Mouse (Mus musculus) forebrain, embryonic 14.5 days (tissue): ENCODE measurements at regions not wholly inside any gene's neighbourhood (a gene's known extent, or its start where the extent isn't known, plus 50 kb on each side); places are given as distances from the start of the nearest gene placed in this dataset.
A peak's percentile ranks its signal among the peaks of the same experiment; 100 is the strongest.

ENCODE experiments used
- ATAC-seq: fragments of 200-750 bp; cut with Nextera tagmentation; 2 replicates; pipeline ENCODE4 v1.8.0; 2017; ENCODE audit warnings: mild to moderate bottlenecking, moderate library complexity
- DNase-seq: peaks from one replicate; pipeline ENCODE4 v3.0.0-alpha.2; 2015; ENCODE audit warnings: low spot score
- H3K27ac ChIP-seq: fragments of 300-500 bp; sonication (generic); 2 replicates; pipeline ENCODE4 v1.5.1; 2014; ENCODE audit warnings: low read depth, mild to moderate bottlenecking, control low read depth, low read length, moderate library complexity
- H3K27me3 ChIP-seq: fragments of 300-500 bp; sonication (generic); replicated peaks from 2 replicates; pipeline ENCODE4 v1.6.1; 2014; ENCODE audit warnings: low read length, control low read depth, mixed read lengths; ENCODE audit not compliant: control insufficient read depth, insufficient read depth
- H3K36me3 ChIP-seq: fragments of 300-500 bp; sonication (generic); 2 replicates; pipeline ENCODE4 v1.6.1; 2014; ENCODE audit warnings: low read length, control low read depth; ENCODE audit not compliant: control insufficient read depth, insufficient read depth
- H3K4me1 ChIP-seq: fragments of 300-500 bp; sonication (generic); 2 replicates; pipeline ENCODE4 v1.6.1; 2014; ENCODE audit warnings: antibody characterized with exemption, low read length, control low read depth; ENCODE audit not compliant: control insufficient read depth, insufficient read depth
- H3K4me2 ChIP-seq: fragments of 300-500 bp; sonication (generic); 2 replicates; pipeline ENCODE4 v1.6.1; 2014; ENCODE audit warnings: mild to moderate bottlenecking, control low read depth, low read length
- H3K4me3 ChIP-seq: fragments of 300-500 bp; sonication (generic); 2 replicates; pipeline ENCODE4 v1.5.1; 2014; ENCODE audit warnings: low read depth, low read length, control low read depth
- H3K9ac ChIP-seq: fragments of 300-500 bp; sonication (generic); 2 replicates; pipeline ENCODE4 v1.6.1; 2014; ENCODE audit warnings: mild to moderate bottlenecking, low read length, control low read depth, moderate library complexity
- H3K9me3 ChIP-seq: fragments of 300-500 bp; sonication (generic); replicated peaks from 2 replicates; pipeline ENCODE4 v1.6.1; 2016; ENCODE audit warnings: low read length, control low read depth, mixed read lengths; ENCODE audit not compliant: control insufficient read depth
- WGBS: fragments of 180-500 bp; shearing (Covaris S2); extraction: QIAGEN DNeasy Blood & Tissue Kit; methylation state at CpG from one replicate; pipeline ENCODE4 v1.1.7; 2014; 5-methylcytosine and 5-hydroxymethylcytosine counted together

GRCm38 (mm10) chr2:40522536-40522935 is 1296.3 kb upstream of the Ppp6c start:
- H3K4me1 ChIP-seq = no peaks in the 10 kb centered on the region
- ATAC-seq = no peak
- DNase-seq = no peak
- H3K27ac ChIP-seq = no peak overlapping the region
- H3K4me2 ChIP-seq = no peak overlapping the region
- no peak overlapping the region for H3K4me3 ChIP-seq
- 92% methylated on average over 9 of the region's 9 CpGs for WGBS
- no peaks in the 10 kb centered on the region for H3K9me3 ChIP-seq
- no peak overlapping the region for H3K9ac ChIP-seq
- no peaks in the 10 kb centered on the region for H3K27me3 ChIP-seq
- no peaks in the 10 kb centered on the region for H3K36me3 ChIP-seq

GRCm38 (mm10) chr2:40510594-40511304 is 1284.5 kb upstream of the Ppp6c start:
- H3K36me3 ChIP-seq = no peaks in the 10 kb centered on the region
- ATAC-seq (no peak), DNase-seq (peak; percentile 29)
- no peaks in the 10 kb centered on the region for H3K27me3 ChIP-seq
- WGBS = 44% methylated on average over 3 of the region's 3 CpGs
- H3K9me3 ChIP-seq = no peaks in the 10 kb centered on the region
- H3K4me1 ChIP-seq = no peaks in the 10 kb centered on the region
- H3K27ac ChIP-seq = no peak overlapping the region
- no peak overlapping the region for H3K4me2 ChIP-seq
- no peak overlapping the region for H3K4me3 ChIP-seq
- H3K9ac ChIP-seq = no peak overlapping the region

GRCm38 (mm10) chr2:40478747-40479662 is 1252.8 kb upstream of the Ppp6c start:
- H3K4me1 ChIP-seq = peaks cover 6% of the 10 kb centered on the region; the same call in 1 of the 2 replicates
- H3K27ac ChIP-seq = no peak overlapping the region
- no peaks in the 10 kb centered on the region for H3K9me3 ChIP-seq
- 20% methylated on average over 2 of the region's 2 CpGs for WGBS
- H3K36me3 ChIP-seq = no peaks in the 10 kb centered on the region
- no peaks in the 10 kb centered on the region for H3K27me3 ChIP-seq
- no peak overlapping the region for H3K4me3 ChIP-seq
- ATAC-seq (peak; percentile 86), DNase-seq (peak; percentile 89)
- H3K4me2 ChIP-seq = no peak overlapping the region
- no peak overlapping the region for H3K9ac ChIP-seq

GRCm38 (mm10) chr2:40477414-40477813 is 1251.2 kb upstream of the Ppp6c start:
- no peaks in the 10 kb centered on the region for H3K9me3 ChIP-seq
- no peak overlapping the region for H3K4me2 ChIP-seq
- no peak overlapping the region for H3K9ac ChIP-seq
- no peak for DNase-seq
- H3K27ac ChIP-seq = no peak overlapping the region
- H3K36me3 ChIP-seq = no peaks in the 10 kb centered on the region
- H3K27me3 ChIP-seq = no peaks in the 10 kb centered on the region
- no peak overlapping the region for H3K4me3 ChIP-seq
- no peak for ATAC-seq
- H3K4me1 ChIP-seq = peaks cover 6% of the 10 kb centered on the region; the same call in 1 of the 2 replicates

- ATAC-seq (no peak), DNase-seq (no peak)
- Histone ChIP-seq H3K36me3 (no peaks in the 10 kb centered on the region), H3K27ac (no peak overlapping the region), H3K4me1 (no peaks in the 10 kb centered on the region), H3K4me3 (no peak overlapping the region), H3K27me3 (no peaks in the 10 kb centered on the region), H3K9me3 (no peaks in the 10 kb centered on the region), H3K9ac (no peak overlapping the region), H3K4me2 (no peak overlapping the region)
Observed at GRCm38 (mm10) chr2:40456374-40456773, 1230.1 kb upstream of the Ppp6c start.

- no peaks in the 10 kb centered on the region for H3K9me3 ChIP-seq
- 93% methylated on average over 3 of the region's 3 CpGs for WGBS
- no peaks in the 10 kb centered on the region for H3K4me1 ChIP-seq
- DNase-seq = no peak
- no peaks in the 10 kb centered on the region for H3K27me3 ChIP-seq
- no peak overlapping the region for H3K9ac ChIP-seq
- no peak overlapping the region for H3K4me2 ChIP-seq
- H3K4me3 ChIP-seq = no peak overlapping the region
- H3K27ac ChIP-seq = no peak overlapping the region
- no peaks in the 10 kb centered on the region for H3K36me3 ChIP-seq
- ATAC-seq = no peak
Observed at GRCm38 (mm10) chr2:40432821-40433490, 1206.7 kb upstream of the Ppp6c start.

- H3K9ac ChIP-seq = no peak overlapping the region
- H3K4me1 ChIP-seq = no peaks in the 10 kb centered on the region
- H3K36me3 ChIP-seq = no peaks in the 10 kb centered on the region
- no peak overlapping the region for H3K27ac ChIP-seq
- H3K9me3 ChIP-seq = no peaks in the 10 kb centered on the region
- peak; percentile 6 for DNase-seq
- no peaks in the 10 kb centered on the region for H3K27me3 ChIP-seq
- WGBS = 53% methylated on average over 2 of the region's 2 CpGs
- no peak for ATAC-seq
- no peak overlapping the region for H3K4me3 ChIP-seq
- no peak overlapping the region for H3K4me2 ChIP-seq
Observed at GRCm38 (mm10) chr2:40431335-40431734, 1205.1 kb upstream of the Ppp6c start.

- DNase-seq (peak; percentile 38), ATAC-seq (no peak)
- no peak overlapping the region for H3K27ac ChIP-seq
- H3K4me2 ChIP-seq = no peak overlapping the region
- no peaks in the 10 kb centered on the region for H3K4me1 ChIP-seq
- no peaks in the 10 kb centered on the region for H3K36me3 ChIP-seq
- no peak overlapping the region for H3K9ac ChIP-seq
- no peak overlapping the region for H3K4me3 ChIP-seq
- 85% methylated on average over 2 of the region's 2 CpGs for WGBS
- no peaks in the 10 kb centered on the region for H3K27me3 ChIP-seq
- no peaks in the 10 kb centered on the region for H3K9me3 ChIP-seq
Observed at GRCm38 (mm10) chr2:40402418-40402817, 1176.2 kb upstream of the Ppp6c start.
